Mouse (Mus musculus) adrenal gland, postnatal 4 days (tissue): ENCODE data around the gene Srr. TPM values are rescaled to one million over a fixed set of nuclear protein-coding genes. Genes with fewer than 3 reads are reported as not detected.

Experiments
- DNase-seq, 2 experiments: peaks; one replicate each; pipeline ENCODE4 v3.0.0; 2021 to 2022; ENCODE audit warnings: low spot score in 2 of 2, mixed read lengths in 2 of 2
- microRNA-seq: library from miRNA; unstranded; fragments of <30 nt; microRNA quantifications from one replicate; pipeline ENCODE4 v1.2.0, GENCODE M21; 2021
- total RNA-seq, 2 experiments: library from RNA; stranded (reverse); gene quantifications; 2 replicates each; pipeline ENCODE4 v1.2.3; 2021

Gene Srr
- total RNA-seq, 2 experiments from 2014 or later: 36.0 to 40.5 TPM

DNA sequence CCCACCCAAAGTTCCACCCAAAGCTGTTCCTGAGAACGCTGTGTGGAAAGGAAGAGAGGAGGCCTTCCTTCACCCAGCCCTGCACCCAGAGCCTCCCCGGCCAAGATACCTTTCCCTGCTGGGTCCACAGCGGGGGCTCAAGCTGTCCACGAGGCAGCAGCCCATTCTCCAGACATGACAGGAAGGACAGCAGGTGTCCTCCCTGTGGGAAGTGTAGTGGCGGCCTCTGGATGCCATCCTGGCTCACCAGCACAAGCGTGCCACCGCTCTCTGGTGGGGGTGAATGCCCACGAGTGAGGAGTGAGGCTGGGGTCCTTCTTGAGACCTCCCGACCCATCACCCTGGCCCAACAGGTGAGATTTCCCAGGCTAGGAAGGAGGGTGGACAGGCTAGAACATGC is 60.5 kb downstream of the Srr start:
- DNase-seq: no peak

DNA sequence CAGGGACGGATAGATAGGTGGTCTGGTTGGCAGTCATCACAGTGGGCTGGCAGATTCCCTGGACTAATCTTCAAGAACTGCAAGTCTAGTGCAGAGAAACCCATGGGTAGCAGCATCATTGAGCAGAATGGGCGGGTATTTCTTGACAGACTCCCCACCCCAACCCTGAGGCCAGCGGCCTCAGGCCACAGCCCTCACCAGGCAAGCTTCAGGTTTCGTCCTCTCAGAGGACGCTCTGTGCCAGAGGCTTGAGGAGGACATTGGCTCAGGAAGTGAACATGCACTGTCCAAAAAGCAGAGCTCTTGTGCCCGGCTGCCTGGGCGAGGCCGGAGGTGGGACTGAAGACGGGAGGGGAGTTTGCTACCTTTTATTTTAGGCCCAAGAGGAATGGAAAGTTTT is 61.3 kb downstream of the Srr start:
- DNase-seq: no peak

DNA sequence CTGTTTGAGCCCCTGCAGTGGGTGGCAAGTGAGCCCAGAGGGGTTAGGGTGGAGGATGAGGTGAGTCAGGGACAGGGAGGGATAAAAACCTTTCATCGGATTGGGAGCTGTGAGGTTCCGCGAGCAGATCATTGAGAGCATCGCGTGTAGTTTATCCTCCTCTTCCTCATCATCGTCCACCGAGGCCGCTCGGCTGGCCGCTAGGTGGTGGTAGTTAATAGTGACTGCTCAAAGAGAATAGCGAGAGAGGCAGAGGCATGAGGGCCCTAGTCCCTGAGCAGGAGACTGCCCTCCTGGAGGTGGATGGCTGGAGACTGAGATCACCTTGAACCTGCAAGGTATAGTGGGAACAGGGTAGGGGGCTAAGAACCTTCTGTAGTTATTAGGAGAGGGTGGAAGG is 62.3 kb downstream of the Srr start:
- DNase-seq: no peak

DNA sequence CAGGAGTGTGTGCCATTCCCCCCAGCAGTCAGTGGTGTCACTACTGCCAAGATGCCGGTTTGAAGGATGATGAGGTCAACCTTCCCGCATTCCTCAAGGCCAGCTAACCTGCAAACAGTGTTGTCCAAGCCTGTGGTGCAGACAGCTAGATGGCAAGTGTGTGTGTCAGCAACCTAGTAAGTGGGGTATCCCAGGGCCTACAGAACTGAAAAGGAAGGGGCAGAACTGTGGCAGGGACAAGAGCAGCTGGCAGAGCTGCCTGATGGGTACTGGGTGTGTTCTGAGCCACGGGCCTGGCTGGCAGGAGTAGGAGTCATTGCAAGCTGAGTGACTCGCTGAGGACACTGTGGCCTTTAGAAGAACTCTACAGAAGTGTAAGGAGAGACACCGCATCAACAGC is 63.6 kb downstream of the Srr start:
- DNase-seq: no peak

DNA sequence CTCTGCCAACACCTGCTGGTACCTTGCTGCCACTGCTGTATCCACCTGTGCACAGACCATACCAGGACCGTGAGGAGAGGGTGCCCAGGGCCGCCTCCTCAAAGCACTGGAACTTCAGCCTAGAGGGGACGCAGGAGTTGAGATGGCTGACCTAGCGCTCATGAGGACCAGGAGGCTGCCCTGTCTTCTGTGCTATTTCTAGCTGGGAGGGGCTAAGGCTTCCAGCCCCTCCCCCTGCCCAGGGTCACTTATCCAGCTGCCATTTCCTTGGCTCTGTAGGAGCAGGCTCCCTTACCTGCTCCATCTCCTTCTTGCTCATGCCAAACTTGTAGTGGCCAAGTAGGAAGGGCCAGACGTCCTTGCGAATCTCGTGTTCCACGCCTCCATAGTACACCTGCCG is 68.0 kb downstream of the Srr start:
- no peak for DNase-seq

Small RNA genes lying within 50 kb of the gene (microRNA-seq; reads per million reads assigned to microRNA genes)
- 0.79 reads per million for gene Mir6926

Other genes with a start within 250 kb of the Srr start
- 100 to 1,000 TPM; 165 to 177 TPM for gene Pafah1b1, start 201.3 kb downstream of the Srr start, total RNA-seq
- gene Mettl16, start 155.1 kb downstream of the Srr start, total RNA-seq: 10 to 100 TPM; 19.0 to 19.9 TPM
- 10 to 100 TPM; 29.0 to 35.9 TPM for gene Mnt, start 95.0 kb downstream of the Srr start, total RNA-seq
- gene Sgsm2, start 28.9 kb downstream of the Srr start, total RNA-seq: 10 to 100 TPM; 26.3 to 31.9 TPM
- 10 to 100 TPM; 39.7 to 42.3 TPM for gene Tsr1, start 27.9 kb downstream of the Srr start, total RNA-seq
- gene Smg6, start 125 bp downstream of the Srr start, total RNA-seq: 10 to 100 TPM; 32.7 to 37.8 TPM
- 10 to 100 TPM; 22.9 to 29.2 TPM for gene Hic1, start 243.6 kb upstream of the Srr start, total RNA-seq